Mouse (Mus musculus): ENCODE data around the gene Klf4.

GRCm38 (mm10) chr4:55489328-55489727 is 42.9 kb downstream of the Klf4 start:
- TF ChIP-seq TAL1 (IDR thresholded peaks at IDR 0.05; ENCODE audit: low read length) (no peak), GATA1 (IDR thresholded peaks at IDR 0.05; ENCODE audit: low read length) (no peak)

All from erythroblast, embryonic 14.5 days (primary cell).